Mouse (Mus musculus): ENCODE measurements around the gene Entpd2. TPM values are rescaled to one million over a fixed set of nuclear protein-coding genes. Genes with fewer than 3 reads are reported as not detected.

Gene Entpd2
- polyA plus RNA-seq, 1 experiment: 0.89 TPM

DNA sequence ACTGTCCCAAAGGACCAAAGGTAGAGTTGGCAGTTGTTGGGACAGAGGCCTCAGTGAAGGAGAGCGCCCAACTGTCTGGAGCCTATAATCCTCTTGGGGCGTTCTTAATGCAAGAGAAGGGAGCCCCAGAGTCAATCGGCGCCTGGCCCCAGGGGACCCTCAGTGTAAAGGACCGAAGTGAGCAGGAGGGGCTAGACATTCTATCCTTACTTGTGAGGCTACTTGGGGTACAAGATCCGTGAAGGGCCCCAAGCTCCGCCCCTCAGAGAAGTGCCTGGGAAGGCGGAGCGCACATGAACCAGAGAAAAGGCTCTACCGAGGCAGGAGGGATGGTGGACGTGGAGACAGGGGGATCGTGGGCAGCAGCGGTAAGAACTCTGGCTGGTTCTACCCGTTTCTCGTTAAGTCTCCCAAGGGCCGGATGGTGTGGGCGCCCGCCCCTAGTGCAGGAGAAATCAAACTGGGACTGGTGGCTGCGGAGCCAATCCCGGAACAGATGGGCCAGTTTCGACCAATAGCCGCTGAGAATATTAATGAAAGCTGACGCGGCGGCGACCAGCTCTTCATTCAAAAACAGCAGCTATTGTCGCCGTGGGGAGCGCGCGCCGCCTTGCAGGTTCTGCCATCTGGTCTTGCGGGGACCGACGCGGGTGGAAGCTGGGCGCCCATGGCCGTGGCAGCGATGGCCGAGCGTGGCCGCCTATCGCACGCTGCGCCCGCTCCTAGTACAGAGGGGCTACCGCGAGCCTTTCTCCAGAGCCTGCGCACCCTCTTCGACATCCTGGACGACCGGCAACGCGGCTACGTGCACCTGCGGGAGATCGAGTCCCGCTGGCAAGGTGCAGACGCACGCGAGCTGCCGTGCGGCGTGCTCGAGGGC is 23.7 kb upstream of the Entpd2 start, which contains the start of gene Sapcd2:
Sapcd2 (plus strand) TSS at position 558 of the 880 bp plus-strand sequence.
- TF ChIP-seq POLR2A (IDR thresholded peaks at IDR 0.05; ENCODE audit: insufficient read length, low read depth): peak; percentile 89
- TF ChIP-seq USF1 (IDR thresholded peaks at IDR 0.05; ENCODE audit: low read depth): no peak
- peak; percentile 73 for TF ChIP-seq POLR2AphosphoS2 (IDR thresholded peaks at IDR 0.05; ENCODE audit: insufficient read length, low read depth)
- no peak for TF ChIP-seq CEBPB (IDR thresholded peaks at IDR 0.05; ENCODE audit: insufficient read depth, poor library complexity, severe bottlenecking)
- TF ChIP-seq E2F4 (IDR thresholded peaks at IDR 0.05; ENCODE audit: insufficient read depth): peak; percentile 93
- TF ChIP-seq SRF (IDR thresholded peaks at IDR 0.05; ENCODE audit: control insufficient read depth, insufficient read length, low read depth): no peak
- no peak for TF ChIP-seq TCF12 (IDR thresholded peaks at IDR 0.05; ENCODE audit: insufficient read depth, poor library complexity, severe bottlenecking)
- TF ChIP-seq MYOG (IDR thresholded peaks at IDR 0.05; ENCODE audit: control insufficient read depth in 1 of 3, insufficient read depth in 1 of 3, insufficient read length in 2 of 3, low read depth in 2 of 3): peak in 1 of 3 experiments; percentile 17
- TF ChIP-seq MAX (IDR thresholded peaks at IDR 0.05; ENCODE audit: low read depth): no peak
- TF ChIP-seq REST (IDR thresholded peaks at IDR 0.05; ENCODE audit: insufficient read depth, insufficient read length): peak; percentile 14
- Histone ChIP-seq H3K27me3 (ENCODE audit: control insufficient read depth, insufficient read depth, insufficient read length) (no peaks in the 10 kb centered on the region), H3K36me3 (ENCODE audit: control insufficient read depth, insufficient read depth) (no peaks in the 10 kb centered on the region), H3K4me3 (peak within 1 kb of the TSS; percentile 49), H3K79me2 (ENCODE audit: control insufficient read depth, insufficient read depth) (no peaks in the 10 kb centered on the region), H3K4me2 (ENCODE audit: low read depth) (peak within 1 kb of the TSS; percentile 89), H3ac (ENCODE audit: control insufficient read depth, insufficient read length) (peak within 1 kb of the TSS; percentile 67)

DNA sequence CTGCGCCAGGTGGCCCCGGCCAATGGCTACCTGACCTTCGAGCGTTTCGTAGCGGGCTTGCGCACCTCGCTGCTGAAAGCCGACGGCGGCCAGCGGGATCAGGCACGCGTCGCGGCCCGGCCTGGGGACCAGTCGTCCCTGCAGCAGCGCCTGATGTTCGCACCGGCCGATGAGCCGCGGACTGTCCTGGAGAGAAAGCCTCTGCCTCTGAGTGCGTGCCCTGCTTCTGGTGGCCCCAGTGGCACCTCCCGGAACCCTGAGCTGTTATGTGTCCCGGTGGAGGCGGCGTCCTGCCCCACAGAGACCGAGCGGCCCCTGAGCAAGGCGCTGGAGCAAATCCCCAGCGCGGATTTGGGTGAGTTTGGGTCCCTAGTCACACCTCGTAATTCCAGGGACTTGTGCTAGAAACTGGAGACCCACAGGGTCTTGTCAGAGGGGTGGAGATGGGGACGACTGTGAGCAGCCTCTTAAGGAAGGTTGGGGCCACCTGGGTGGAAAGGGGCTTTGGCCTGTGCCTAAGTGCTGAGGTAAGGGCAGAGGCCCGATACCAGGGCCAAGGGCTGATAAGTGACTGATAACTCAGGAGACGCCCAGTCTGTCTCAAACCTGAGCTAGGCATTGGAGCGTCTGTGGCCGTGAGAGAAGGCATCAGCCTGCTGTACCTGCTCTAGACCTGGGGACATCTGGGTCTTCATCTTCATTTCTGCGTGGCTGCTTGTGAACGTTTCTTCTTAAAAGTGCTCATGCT is 22.9 kb upstream of the Entpd2 start:
- Histone ChIP-seq H3ac (ENCODE audit: control insufficient read depth, insufficient read length) (peak overlapping the region; percentile 67), H3K4me3 (peak overlapping the region; percentile 49), H3K79me2 (ENCODE audit: control insufficient read depth, insufficient read depth) (no peaks in the 10 kb centered on the region), H3K4me2 (ENCODE audit: low read depth) (peak overlapping the region; percentile 89), H3K36me3 (ENCODE audit: control insufficient read depth, insufficient read depth) (peaks cover 5% of the 10 kb centered on the region), H3K27me3 (ENCODE audit: control insufficient read depth, insufficient read depth, insufficient read length) (no peaks in the 10 kb centered on the region)
- no peak for TF ChIP-seq MYOG (IDR thresholded peaks at IDR 0.05; ENCODE audit: control insufficient read depth in 1 of 3, insufficient read depth in 1 of 3, insufficient read length in 2 of 3, low read depth in 2 of 3)
- TF ChIP-seq MAX (IDR thresholded peaks at IDR 0.05; ENCODE audit: low read depth): no peak
- no peak for TF ChIP-seq USF1 (IDR thresholded peaks at IDR 0.05; ENCODE audit: low read depth)
- TF ChIP-seq POLR2AphosphoS2 (IDR thresholded peaks at IDR 0.05; ENCODE audit: insufficient read length, low read depth): no peak
- no peak for TF ChIP-seq POLR2A (IDR thresholded peaks at IDR 0.05; ENCODE audit: insufficient read length, low read depth)
- TF ChIP-seq E2F4 (IDR thresholded peaks at IDR 0.05; ENCODE audit: insufficient read depth): no peak
- no peak for TF ChIP-seq REST (IDR thresholded peaks at IDR 0.05; ENCODE audit: insufficient read depth, insufficient read length)
- no peak for TF ChIP-seq MYOD1 (IDR thresholded peaks at IDR 0.05; ENCODE audit: control insufficient read depth in 1 of 3, insufficient read length in 2 of 3, low read depth in 2 of 3)
- no peak for TF ChIP-seq CEBPB (IDR thresholded peaks at IDR 0.05; ENCODE audit: insufficient read depth, poor library complexity, severe bottlenecking)
- TF ChIP-seq TCF3 (IDR thresholded peaks at IDR 0.05; ENCODE audit: insufficient read length, low read depth): no peak

DNA sequence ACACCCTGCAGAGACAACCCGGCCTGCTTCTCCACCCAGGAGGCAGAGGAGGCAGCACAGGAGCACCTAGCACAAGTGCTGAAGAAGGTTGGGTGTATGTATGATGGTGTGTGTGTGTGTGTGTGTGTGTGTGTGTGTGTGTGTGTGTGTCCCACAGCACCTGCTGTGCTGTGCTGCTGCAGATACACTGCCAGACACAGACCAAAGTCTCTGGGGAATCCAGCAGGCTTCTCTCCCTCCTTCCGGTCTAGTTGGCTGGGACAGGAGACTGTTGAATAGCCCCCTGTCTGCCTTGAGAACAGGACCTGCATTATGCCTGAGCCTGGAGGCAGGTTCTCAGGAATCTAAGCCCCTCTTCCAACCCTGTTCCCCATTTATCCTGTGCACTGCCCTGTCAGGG is 22.2 kb upstream of the Entpd2 start:
- peak overlapping the region; percentile 49 for H3K4me3 ChIP-seq
- TF ChIP-seq POLR2AphosphoS2 (IDR thresholded peaks at IDR 0.05; ENCODE audit: insufficient read length, low read depth): no peak
- TF ChIP-seq MYOD1 (IDR thresholded peaks at IDR 0.05; ENCODE audit: control insufficient read depth in 1 of 3, insufficient read length in 2 of 3, low read depth in 2 of 3): peak in 2 of 3 experiments; percentile 49 to 63
- peak in 2 of 3 experiments; percentile 51 for TF ChIP-seq MYOG (IDR thresholded peaks at IDR 0.05; ENCODE audit: control insufficient read depth in 1 of 3, insufficient read depth in 1 of 3, insufficient read length in 2 of 3, low read depth in 2 of 3)
- H3ac ChIP-seq (ENCODE audit: control insufficient read depth, insufficient read length): peak overlapping the region; percentile 67
- H3K79me2 ChIP-seq (ENCODE audit: control insufficient read depth, insufficient read depth): no peaks in the 10 kb centered on the region
- H3K4me2 ChIP-seq (ENCODE audit: low read depth): peak overlapping the region; percentile 89
- H3K36me3 ChIP-seq (ENCODE audit: control insufficient read depth, insufficient read depth): peaks cover 7% of the 10 kb centered on the region
- H3K27me3 ChIP-seq (ENCODE audit: control insufficient read depth, insufficient read depth, insufficient read length): no peaks in the 10 kb centered on the region

DNA sequence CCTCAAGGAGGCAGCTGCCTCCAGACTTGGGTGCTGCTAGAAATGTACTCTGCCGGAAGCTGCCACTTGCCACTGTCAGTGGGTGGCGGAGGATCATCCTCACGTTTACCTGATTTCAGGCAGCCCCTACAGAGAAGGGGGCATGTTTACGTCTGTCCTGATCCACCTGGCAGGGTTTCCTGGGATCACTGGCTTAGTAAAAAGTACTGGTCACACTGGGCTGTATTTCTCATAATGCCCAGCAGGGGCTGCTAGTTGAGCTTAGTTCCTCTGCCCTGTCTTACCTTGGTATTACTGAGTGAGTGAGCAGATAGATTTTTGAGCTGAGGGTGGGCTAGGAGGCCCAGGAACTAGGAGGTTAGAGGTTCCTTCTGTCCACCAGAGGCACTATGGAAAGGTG is 19.1 kb upstream of the Entpd2 start:
- no peak for TF ChIP-seq TCF12 (IDR thresholded peaks at IDR 0.05; ENCODE audit: insufficient read depth, poor library complexity, severe bottlenecking)
- no peak for TF ChIP-seq MYOD1 (IDR thresholded peaks at IDR 0.05; ENCODE audit: control insufficient read depth in 1 of 3, insufficient read length in 2 of 3, low read depth in 2 of 3)
- no peak for TF ChIP-seq POLR2AphosphoS2 (IDR thresholded peaks at IDR 0.05; ENCODE audit: insufficient read length, low read depth)
- no peak for TF ChIP-seq CEBPB (IDR thresholded peaks at IDR 0.05; ENCODE audit: insufficient read depth, poor library complexity, severe bottlenecking)
- TF ChIP-seq SRF (IDR thresholded peaks at IDR 0.05; ENCODE audit: control insufficient read depth, insufficient read length, low read depth): no peak
- TF ChIP-seq USF1 (IDR thresholded peaks at IDR 0.05; ENCODE audit: low read depth): no peak
- no peak for TF ChIP-seq MYOG (IDR thresholded peaks at IDR 0.05; ENCODE audit: control insufficient read depth in 1 of 3, insufficient read depth in 1 of 3, insufficient read length in 2 of 3, low read depth in 2 of 3)
- TF ChIP-seq TCF3 (IDR thresholded peaks at IDR 0.05; ENCODE audit: insufficient read length, low read depth): no peak
- TF ChIP-seq POLR2A (IDR thresholded peaks at IDR 0.05; ENCODE audit: insufficient read length, low read depth): no peak
- no peak for TF ChIP-seq E2F4 (IDR thresholded peaks at IDR 0.05; ENCODE audit: insufficient read depth)
- TF ChIP-seq MAX (IDR thresholded peaks at IDR 0.05; ENCODE audit: low read depth): no peak
- no peak for TF ChIP-seq REST (IDR thresholded peaks at IDR 0.05; ENCODE audit: insufficient read depth, insufficient read length)
- no peak overlapping the region for H3ac ChIP-seq (ENCODE audit: control insufficient read depth, insufficient read length)
- no peak overlapping the region for H3K4me3 ChIP-seq
- H3K4me2 ChIP-seq (ENCODE audit: low read depth): no peak overlapping the region
- H3K36me3 ChIP-seq (ENCODE audit: control insufficient read depth, insufficient read depth): peaks cover 7% of the 10 kb centered on the region
- H3K27me3 ChIP-seq (ENCODE audit: control insufficient read depth, insufficient read depth, insufficient read length): no peaks in the 10 kb centered on the region
- no peaks in the 10 kb centered on the region for H3K79me2 ChIP-seq (ENCODE audit: control insufficient read depth, insufficient read depth)

All from myocyte (in vitro differentiated cells).